Mouse (Mus musculus): ENCODE results near the gene Banp. TPM values are rescaled to one million over a fixed set of nuclear protein-coding genes. Genes with fewer than 3 reads are reported as not detected.

Banp gene
- polyA plus RNA-seq, 1 experiment: 54.1 TPM

DNA sequence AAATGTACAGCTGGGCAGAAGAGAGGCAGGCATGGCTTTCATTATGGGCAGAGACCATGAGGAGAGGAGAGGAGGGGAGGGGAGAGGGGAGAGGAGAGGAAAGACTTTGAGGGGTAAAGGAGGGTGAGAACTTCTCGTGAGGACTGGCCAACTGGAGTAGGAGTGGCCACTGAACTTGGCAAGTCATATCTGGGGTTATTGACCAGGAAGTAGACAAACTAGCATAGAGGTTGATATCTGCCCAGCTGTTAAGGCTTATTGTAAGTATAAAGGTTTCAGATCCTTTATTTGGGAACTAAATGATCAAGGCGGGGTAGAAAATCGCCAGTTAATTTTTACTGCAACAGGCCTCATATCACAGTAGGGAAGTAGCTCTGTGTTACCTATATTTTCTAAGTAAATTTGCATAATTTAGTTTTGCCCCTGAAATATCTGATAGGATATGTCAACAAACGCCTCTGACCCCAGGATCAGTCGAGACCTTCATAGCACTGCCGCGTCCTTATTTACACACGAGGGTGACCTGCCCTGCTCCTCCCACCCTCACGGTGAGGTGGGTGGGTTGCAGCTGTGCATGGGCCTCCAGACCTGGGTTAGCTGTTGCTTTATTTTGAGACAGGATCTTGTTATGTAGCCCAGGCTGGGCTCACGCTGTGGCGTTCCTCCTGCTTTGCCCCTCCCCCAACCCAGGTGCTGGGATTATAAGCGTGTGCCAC lies 113.1 kb downstream of the Banp start:
- no peak overlapping the region for H3K27ac ChIP-seq (ENCODE audit: insufficient read depth, low read length)

DNA sequence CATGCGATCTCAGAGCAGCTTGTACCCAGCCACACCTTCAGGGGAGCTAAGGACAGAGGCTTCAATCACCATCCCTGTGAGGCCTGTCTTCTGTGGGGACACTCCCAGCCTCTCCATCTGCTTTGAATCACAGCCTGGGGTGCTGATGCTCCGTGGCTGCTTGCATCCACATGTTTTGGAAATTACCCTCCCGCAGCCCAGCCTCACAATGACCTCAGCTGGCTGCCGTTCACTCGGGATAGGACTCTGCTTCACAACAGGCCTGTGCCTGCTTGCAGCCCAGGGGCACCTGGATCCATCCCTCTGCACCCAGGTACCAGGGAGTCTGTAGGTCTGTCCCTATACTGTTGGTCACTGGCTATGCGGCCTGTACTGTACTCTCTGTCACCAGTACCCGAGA lies 114.8 kb downstream of the Banp start:
- no peaks in the 10 kb centered on the region for H3K36me3 ChIP-seq (ENCODE audit: control insufficient read depth, insufficient read depth, low read length)
- DNase-seq (ENCODE audit: low read depth in 1 of 2, low spot score in 2 of 2): no peak
- 84% methylated on average over 7 of the region's 7 CpGs for WGBS
- H3K4me1 ChIP-seq (ENCODE audit: control insufficient read depth, insufficient read depth, insufficient read length): no peaks in the 10 kb centered on the region
- TF ChIP-seq CTCF (IDR thresholded peaks at IDR 0.05; ENCODE audit: extremely low read depth, insufficient read depth, insufficient read length, insufficient replicate concordance) (no peak), POLR2A (IDR thresholded peaks at IDR 0.05; ENCODE audit: low read depth, low read length) (no peak)
- no peak overlapping the region for H3K27ac ChIP-seq (ENCODE audit: insufficient read depth, low read length)
- H3K4me3 ChIP-seq (ENCODE audit: extremely low read depth, insufficient read depth, insufficient read length): no peak overlapping the region
- H3K27me3 ChIP-seq (ENCODE audit: control insufficient read depth, insufficient read depth, low read length): no peaks in the 10 kb centered on the region

More for the DNA sequence above, 113.1 kb downstream of the Banp start:
- no peak for DNase-seq (ENCODE audit: low read depth in 1 of 2, low spot score in 2 of 2)
- WGBS: 83% methylated on average over 12 of the region's 12 CpGs
- H3K4me3 ChIP-seq (ENCODE audit: extremely low read depth, insufficient read depth, insufficient read length): no peak overlapping the region
- no peaks in the 10 kb centered on the region for H3K27me3 ChIP-seq (ENCODE audit: control insufficient read depth, insufficient read depth, low read length)
- TF ChIP-seq CTCF (IDR thresholded peaks at IDR 0.05; ENCODE audit: extremely low read depth, insufficient read depth, insufficient read length, insufficient replicate concordance) (no peak), POLR2A (IDR thresholded peaks at IDR 0.05; ENCODE audit: low read depth, low read length) (no peak)
- no peaks in the 10 kb centered on the region for H3K4me1 ChIP-seq (ENCODE audit: control insufficient read depth, insufficient read depth, insufficient read length)
- no peaks in the 10 kb centered on the region for H3K36me3 ChIP-seq (ENCODE audit: control insufficient read depth, insufficient read depth, low read length)

DNA sequence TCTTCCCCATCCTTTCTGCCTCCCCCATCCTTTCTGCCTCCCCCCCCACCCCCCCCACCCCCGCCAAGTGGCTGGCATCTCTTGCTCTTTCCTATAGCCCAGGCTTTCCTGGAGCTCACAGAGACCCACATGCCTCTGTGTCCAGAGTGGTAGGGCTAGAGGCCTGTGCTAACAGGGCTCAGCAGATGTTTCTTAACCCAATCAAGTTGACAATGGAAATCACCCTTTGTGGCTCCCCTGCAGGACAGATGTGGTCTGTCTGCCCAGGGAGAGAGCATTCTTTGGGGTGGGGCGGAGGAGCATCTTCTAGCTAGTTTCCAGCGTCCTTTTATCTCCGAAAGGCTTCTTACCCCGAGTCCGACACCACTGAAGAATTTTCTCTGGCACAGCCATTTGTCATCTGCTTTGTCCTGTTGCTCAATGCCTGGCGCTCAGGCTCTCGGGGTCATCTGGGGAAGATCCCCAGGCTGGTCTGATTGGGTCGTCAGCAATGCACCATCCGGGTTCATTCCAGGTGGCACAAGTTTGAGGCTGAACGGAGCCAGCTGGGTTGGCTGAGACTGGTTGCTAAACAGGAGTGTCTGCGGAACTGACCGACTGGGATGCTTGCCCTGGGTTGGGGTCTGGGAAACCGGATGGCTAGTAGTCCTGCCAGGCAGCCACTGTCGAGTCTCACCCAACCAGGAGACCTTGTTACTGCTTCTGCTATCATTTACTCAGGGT lies 118.4 kb downstream of the Banp start:
- no peak for DNase-seq (ENCODE audit: low read depth in 1 of 2, low spot score in 2 of 2)
- H3K27me3 ChIP-seq (ENCODE audit: control insufficient read depth, insufficient read depth, low read length): no peaks in the 10 kb centered on the region
- H3K4me3 ChIP-seq (ENCODE audit: extremely low read depth, insufficient read depth, insufficient read length): no peak overlapping the region
- 82% methylated on average over 15 of the region's 15 CpGs for WGBS
- H3K27ac ChIP-seq (ENCODE audit: insufficient read depth, low read length): no peak overlapping the region
- no peak for TF ChIP-seq POLR2A (IDR thresholded peaks at IDR 0.05; ENCODE audit: low read depth, low read length)
- no peak for TF ChIP-seq CTCF (IDR thresholded peaks at IDR 0.05; ENCODE audit: extremely low read depth, insufficient read depth, insufficient read length, insufficient replicate concordance)
- no peaks in the 10 kb centered on the region for H3K4me1 ChIP-seq (ENCODE audit: control insufficient read depth, insufficient read depth, insufficient read length)
- H3K36me3 ChIP-seq (ENCODE audit: control insufficient read depth, insufficient read depth, low read length): no peaks in the 10 kb centered on the region

DNA sequence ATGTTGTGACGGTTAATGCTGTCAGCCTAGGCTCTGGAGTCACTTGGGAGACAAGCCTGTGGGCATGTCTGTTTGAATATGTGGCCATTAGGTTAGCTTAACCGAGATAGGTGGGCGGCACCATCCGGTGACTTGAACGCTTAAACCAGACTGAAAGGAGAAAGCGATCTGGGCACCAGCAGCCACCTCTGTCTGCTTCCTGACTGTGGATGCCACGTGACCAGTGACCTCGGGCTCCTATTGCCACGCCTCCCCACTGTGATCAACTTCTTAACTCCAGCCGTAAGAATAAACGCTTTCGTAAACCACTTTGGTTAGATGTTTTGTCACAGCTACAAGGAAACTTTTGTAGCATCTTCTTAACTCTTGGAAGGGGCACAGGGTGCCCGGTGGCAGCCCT lies 119.1 kb downstream of the Banp start:
- WGBS: 63% methylated on average over 13 of the region's 13 CpGs
- Histone ChIP-seq H3K36me3 (ENCODE audit: control insufficient read depth, insufficient read depth, low read length) (no peaks in the 10 kb centered on the region), H3K27ac (ENCODE audit: insufficient read depth, low read length) (no peak overlapping the region), H3K27me3 (ENCODE audit: control insufficient read depth, insufficient read depth, low read length) (no peaks in the 10 kb centered on the region), H3K4me3 (ENCODE audit: extremely low read depth, insufficient read depth, insufficient read length) (no peak overlapping the region), H3K4me1 (ENCODE audit: control insufficient read depth, insufficient read depth, insufficient read length) (no peaks in the 10 kb centered on the region)
- TF ChIP-seq CTCF (IDR thresholded peaks at IDR 0.05; ENCODE audit: extremely low read depth, insufficient read depth, insufficient read length, insufficient replicate concordance) (no peak), POLR2A (IDR thresholded peaks at IDR 0.05; ENCODE audit: low read depth, low read length) (no peak)
- no peak for DNase-seq (ENCODE audit: low read depth in 1 of 2, low spot score in 2 of 2)

DNA sequence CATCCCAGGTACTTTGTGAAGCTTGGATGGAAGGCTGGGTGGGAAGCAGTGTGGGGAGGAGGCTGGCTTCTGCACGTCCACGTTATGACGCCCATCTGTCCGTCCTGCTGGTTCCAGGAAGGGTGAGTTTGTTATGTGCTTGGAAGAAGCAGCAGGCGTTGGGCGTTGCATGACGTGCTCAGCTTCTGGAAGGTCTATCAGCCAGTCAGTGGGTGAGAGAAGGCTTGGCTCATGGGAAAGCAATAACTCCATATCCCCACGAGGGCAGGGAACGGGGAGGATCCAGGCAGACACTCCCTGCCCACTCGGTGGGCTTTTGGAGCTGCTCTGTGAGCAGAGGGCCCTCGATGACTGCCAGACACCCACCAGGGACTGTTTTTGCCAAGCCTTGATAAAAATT lies 119.7 kb downstream of the Banp start:
- DNase-seq (ENCODE audit: low read depth in 1 of 2, low spot score in 2 of 2): no peak
- no peaks in the 10 kb centered on the region for H3K27me3 ChIP-seq (ENCODE audit: control insufficient read depth, insufficient read depth, low read length)

DNA sequence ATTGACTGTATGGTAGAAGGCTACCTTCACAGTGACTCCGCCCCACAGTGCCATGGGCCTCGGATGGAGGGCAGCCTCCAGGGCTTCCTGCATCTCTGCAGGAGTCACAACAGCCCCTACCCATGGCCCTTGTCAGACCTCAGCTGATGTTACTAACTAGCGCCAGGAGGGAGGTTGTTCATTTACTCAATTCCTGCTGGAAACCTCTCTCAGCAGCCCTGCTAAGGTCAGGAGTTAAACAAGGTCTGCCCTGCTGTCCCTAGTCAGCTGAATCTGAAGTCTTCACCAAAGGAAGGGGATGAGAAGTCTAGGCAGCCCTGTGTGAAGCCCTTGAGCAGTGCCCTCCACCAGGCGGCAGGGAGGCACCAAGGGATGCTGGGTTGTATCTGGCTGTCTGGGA lies 121.6 kb downstream of the Banp start:
- WGBS: 60% methylated on average over 4 of the region's 4 CpGs
- no peaks in the 10 kb centered on the region for H3K27me3 ChIP-seq (ENCODE audit: control insufficient read depth, insufficient read depth, low read length)
- DNase-seq (ENCODE audit: low read depth in 1 of 2, low spot score in 2 of 2): no peak
- H3K27ac ChIP-seq (ENCODE audit: insufficient read depth, low read length): no peak overlapping the region
- H3K36me3 ChIP-seq (ENCODE audit: control insufficient read depth, insufficient read depth, low read length): no peaks in the 10 kb centered on the region
- H3K4me1 ChIP-seq (ENCODE audit: control insufficient read depth, insufficient read depth, insufficient read length): no peaks in the 10 kb centered on the region
- no peak overlapping the region for H3K4me3 ChIP-seq (ENCODE audit: extremely low read depth, insufficient read depth, insufficient read length)
- no peak for TF ChIP-seq POLR2A (IDR thresholded peaks at IDR 0.05; ENCODE audit: low read depth, low read length)
- TF ChIP-seq CTCF (IDR thresholded peaks at IDR 0.05; ENCODE audit: extremely low read depth, insufficient read depth, insufficient read length, insufficient replicate concordance): no peak

More for the DNA sequence above, 119.7 kb downstream of the Banp start:
- TF ChIP-seq CTCF (IDR thresholded peaks at IDR 0.05; ENCODE audit: extremely low read depth, insufficient read depth, insufficient read length, insufficient replicate concordance) (no peak), POLR2A (IDR thresholded peaks at IDR 0.05; ENCODE audit: low read depth, low read length) (no peak)
- Histone ChIP-seq H3K36me3 (ENCODE audit: control insufficient read depth, insufficient read depth, low read length) (no peaks in the 10 kb centered on the region), H3K4me3 (ENCODE audit: extremely low read depth, insufficient read depth, insufficient read length) (no peak overlapping the region), H3K27ac (ENCODE audit: insufficient read depth, low read length) (no peak overlapping the region), H3K4me1 (ENCODE audit: control insufficient read depth, insufficient read depth, insufficient read length) (no peaks in the 10 kb centered on the region)
- WGBS: 88% methylated on average over 11 of the region's 11 CpGs

DNA sequence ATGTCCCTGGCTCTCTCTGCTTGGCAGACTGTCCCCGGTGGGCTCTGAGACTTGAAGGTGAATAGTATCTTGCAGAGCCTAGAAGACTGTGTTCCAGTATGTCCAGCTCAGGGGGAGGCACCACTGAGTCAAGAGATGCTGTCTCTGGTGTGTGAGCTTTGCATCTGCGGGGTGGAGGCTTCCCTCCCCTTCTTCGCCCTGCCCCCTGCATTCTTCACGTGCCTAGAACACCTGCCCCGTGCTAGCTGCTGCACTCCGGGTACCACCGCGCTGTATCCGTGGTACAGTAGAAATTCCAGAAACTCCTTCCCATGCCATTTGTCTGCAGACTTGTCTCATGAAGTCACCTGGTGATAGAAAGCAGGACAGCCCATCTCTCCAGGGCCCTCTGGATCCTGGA lies 124.4 kb downstream of the Banp start:
- Histone ChIP-seq H3K27me3 (ENCODE audit: control insufficient read depth, insufficient read depth, low read length) (no peaks in the 10 kb centered on the region), H3K27ac (ENCODE audit: insufficient read depth, low read length) (no peak overlapping the region), H3K36me3 (ENCODE audit: control insufficient read depth, insufficient read depth, low read length) (no peaks in the 10 kb centered on the region), H3K4me3 (ENCODE audit: extremely low read depth, insufficient read depth, insufficient read length) (no peak overlapping the region), H3K4me1 (ENCODE audit: control insufficient read depth, insufficient read depth, insufficient read length) (no peaks in the 10 kb centered on the region)
- 74% methylated on average over 9 of the region's 9 CpGs for WGBS
- DNase-seq (ENCODE audit: low read depth in 1 of 2, low spot score in 2 of 2): no peak
- no peak for TF ChIP-seq POLR2A (IDR thresholded peaks at IDR 0.05; ENCODE audit: low read depth, low read length)
- no peak for TF ChIP-seq CTCF (IDR thresholded peaks at IDR 0.05; ENCODE audit: extremely low read depth, insufficient read depth, insufficient read length, insufficient replicate concordance)
